Mouse (Mus musculus): ENCODE measurements at regions not wholly inside any gene's neighbourhood (a gene's known extent, or its start where the extent isn't known, plus 50 kb on each side); places are given as distances from the start of the nearest gene placed in this dataset.

DNA sequence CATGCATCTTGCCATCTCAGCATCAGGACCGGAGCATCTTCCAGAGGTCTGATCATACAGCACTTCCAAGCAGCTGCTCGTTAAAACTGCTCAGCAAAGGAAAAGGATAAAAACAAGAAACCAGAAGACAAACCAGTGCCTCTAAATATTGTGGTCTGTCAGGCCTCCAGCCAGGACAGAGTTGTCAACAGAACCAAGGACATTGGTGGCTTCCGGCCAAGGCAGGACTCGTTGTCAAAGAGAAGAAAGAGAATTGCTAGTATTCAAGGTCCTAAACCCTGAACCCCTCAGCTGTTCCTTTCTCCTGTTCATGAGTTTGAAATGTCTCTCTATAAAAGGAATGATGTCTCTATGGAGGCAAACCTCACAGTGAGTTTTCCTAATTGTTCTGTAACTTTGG lies 155.0 kb downstream of the Sp3 start:
- DNase-seq (ENCODE audit: low spot score): no peak

- DNase-seq (ENCODE audit: low spot score): no peak
Measured at GRCm38 (mm10) chr2:72829139-72829538, 151.1 kb downstream of the Sp3 start.

DNA sequence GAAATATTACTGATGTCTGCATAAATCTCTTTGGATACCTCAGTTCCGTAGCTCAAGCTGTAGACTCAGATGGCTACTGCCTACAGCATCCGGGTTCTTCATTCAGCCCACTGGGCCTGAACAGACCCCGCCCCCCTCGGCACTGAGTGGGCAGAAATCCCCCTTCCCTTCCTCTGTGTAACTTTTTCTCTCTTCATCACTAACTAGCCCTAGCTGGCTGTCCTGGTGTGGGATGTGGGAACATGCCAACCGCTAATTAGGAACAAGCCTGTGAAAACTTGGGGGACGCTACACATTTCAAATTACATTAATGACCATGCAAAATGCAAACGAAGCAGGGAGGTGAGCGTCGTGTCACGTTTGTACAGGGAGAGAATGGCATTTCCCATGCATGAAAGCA lies 147.5 kb downstream of the Sp3 start:
- no peak for DNase-seq (ENCODE audit: low spot score)

DNA sequence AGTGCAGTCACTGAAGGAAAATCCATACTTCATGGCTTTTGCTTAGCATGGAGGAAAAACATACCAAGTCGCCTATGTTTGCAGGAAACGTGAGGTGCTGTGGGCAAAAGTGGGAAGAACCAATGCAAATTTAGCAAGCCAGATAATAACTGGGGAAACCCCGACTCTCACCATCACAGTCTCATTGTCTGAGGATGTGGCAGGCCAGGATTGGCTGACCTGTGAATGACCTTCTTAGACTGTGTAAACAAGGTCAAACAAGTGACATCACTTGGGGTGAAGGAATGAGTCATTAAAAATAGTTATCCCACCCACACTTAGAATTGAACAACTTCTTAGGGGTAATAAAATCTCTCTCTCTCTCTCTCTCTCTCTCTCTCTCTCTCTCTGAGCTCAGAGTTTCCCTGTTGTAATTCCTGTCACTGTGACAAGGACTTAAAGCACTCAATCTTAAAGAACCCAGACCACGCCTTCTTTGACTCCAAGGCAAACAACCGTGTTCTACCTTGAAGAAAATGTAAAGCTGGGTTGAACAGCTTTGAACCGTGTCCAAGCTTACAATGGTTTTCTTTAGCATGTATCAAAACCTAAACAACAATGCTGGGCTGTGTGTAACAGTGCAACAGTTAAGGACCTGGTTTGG lies 142.0 kb downstream of the Sp3 start:
- DNase-seq (ENCODE audit: low spot score): peak; percentile 81

- no peak for DNase-seq (ENCODE audit: low spot score)
Measured at GRCm38 (mm10) chr2:72839673-72840072, 140.6 kb downstream of the Sp3 start.

DNA sequence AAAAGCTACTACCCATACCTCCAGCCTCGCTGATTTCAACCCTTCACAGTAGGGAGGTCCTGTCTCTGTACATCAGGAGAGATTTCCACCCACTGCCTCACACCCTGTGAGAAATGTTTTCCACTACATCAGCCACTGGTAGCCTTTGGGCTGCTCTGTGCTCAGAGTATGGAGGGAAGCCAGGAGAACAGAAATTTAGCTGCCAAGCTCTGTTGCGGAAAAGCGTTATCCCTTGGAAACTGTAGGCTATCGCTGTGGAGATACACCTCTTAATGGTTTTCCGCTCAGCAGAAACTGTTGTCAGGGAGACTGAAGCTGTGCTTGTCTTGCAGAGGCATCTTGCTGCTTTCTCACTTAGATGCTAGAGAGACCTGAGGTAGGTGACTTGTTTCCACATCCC lies 138.9 kb downstream of the Sp3 start:
- DNase-seq (ENCODE audit: low spot score): no peak

GRCm38 (mm10) chr2:72843610-72844009 lies 136.6 kb downstream of the Sp3 start:
- DNase-seq (ENCODE audit: low spot score): no peak

- DNase-seq (ENCODE audit: low spot score): no peak
Measured at GRCm38 (mm10) chr2:72849441-72850192, 130.6 kb downstream of the Sp3 start.

- DNase-seq (ENCODE audit: low spot score): no peak
Measured at GRCm38 (mm10) chr2:72852509-72852908, 127.7 kb downstream of the Sp3 start.

DNA sequence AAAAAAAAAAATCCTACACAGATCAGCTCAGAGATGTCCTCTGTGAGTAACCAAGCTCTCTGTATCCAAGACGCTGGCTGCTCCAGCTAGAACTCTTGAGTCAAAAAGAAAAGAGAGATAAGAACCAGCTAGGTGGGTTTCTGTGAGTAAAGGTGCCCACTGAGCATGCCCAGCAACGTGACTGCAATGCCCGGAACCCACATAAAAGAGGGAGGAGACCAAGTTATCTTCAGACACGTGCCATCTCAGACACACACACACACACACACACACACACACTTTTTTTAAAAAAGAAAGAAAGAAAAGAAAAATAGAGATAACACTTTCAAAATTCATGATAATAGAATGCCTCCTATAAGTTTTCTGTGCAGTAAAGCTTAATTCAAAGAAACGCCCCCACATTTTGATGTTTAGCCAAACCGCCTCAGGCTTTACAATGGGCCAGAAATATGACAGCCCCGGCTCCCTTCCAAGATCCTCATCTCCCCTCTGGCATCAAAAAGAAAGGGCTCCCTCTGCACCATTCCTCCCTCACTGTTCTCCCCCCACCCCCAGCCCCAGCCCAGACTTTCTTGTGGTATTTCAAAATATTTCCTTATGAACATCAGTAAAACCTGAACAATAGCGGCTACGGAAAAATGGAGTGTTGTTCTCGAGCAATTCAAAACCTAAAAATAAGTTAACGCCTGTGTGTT lies 124.8 kb downstream of the Sp3 start:
- peak; percentile 73 for DNase-seq (ENCODE audit: low spot score)

- peak; percentile 61 for DNase-seq (ENCODE audit: low spot score)
Measured at GRCm38 (mm10) chr2:72855971-72856755, 124.1 kb downstream of the Sp3 start.

- DNase-seq (ENCODE audit: low spot score): peak; percentile 17
Measured at GRCm38 (mm10) chr2:72857377-72857776, 122.9 kb downstream of the Sp3 start.

DNA sequence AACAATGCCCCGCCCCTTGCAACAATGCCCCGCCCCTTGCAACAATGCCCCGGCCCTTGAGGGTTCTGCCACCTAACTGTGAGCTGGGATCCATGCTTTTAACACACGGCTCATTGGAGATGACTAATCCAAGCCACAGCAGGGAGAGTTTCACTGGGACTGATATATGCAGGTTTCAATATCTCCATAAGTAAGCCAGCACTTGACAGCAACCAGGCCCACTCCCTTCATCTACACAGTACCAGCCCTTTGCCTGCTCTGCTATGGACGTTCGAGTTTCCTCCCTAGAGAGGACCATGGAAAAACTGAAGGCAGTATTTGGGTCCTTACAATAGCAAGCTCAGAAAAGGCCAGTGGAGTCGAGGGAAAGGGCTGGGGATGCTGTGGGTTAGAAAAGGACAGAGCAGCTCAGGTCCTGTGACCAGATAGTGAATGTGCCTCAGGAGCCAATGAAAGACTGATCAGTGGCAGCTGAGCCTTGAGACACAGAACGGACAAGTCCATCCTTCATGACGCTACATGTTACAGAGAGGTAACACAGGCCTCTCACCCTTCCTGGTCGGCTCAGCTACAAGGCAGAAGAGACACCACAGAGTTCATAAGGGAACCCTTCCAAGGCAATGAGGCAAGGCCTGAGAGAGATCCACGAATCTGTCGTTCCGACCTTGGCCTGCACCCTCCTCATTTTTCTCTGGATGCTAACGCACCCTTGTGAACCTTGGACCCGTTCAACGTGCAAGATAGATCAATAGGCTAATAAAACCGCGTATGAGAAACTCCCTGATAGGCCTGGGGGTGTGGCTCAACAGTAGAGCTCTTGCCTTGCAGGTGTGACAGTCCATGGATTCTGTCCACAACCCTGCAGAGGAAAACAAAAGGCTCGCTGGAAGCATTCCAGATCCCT lies 114.5 kb downstream of the Sp3 start:
- no peak for DNase-seq (ENCODE audit: low spot score)

GRCm38 (mm10) chr2:72866366-72866688 lies 113.9 kb downstream of the Sp3 start:
- no peak for DNase-seq (ENCODE audit: low spot score)

- no peak for DNase-seq (ENCODE audit: low spot score)
Measured at GRCm38 (mm10) chr2:72868173-72868572, 112.1 kb downstream of the Sp3 start.

- no peak for DNase-seq (ENCODE audit: low spot score)
Measured at GRCm38 (mm10) chr2:72871836-72872235, 108.4 kb downstream of the Sp3 start.

GRCm38 (mm10) chr2:72873948-72874347 lies 106.3 kb downstream of the Sp3 start:
- DNase-seq (ENCODE audit: low spot score): peak; percentile 22

- DNase-seq (ENCODE audit: low spot score): peak; percentile 63
Measured at GRCm38 (mm10) chr2:72874533-72874932, 105.7 kb downstream of the Sp3 start.

- DNase-seq (ENCODE audit: low spot score): no peak
Measured at GRCm38 (mm10) chr2:72875677-72876076, 104.6 kb downstream of the Sp3 start.

DNA sequence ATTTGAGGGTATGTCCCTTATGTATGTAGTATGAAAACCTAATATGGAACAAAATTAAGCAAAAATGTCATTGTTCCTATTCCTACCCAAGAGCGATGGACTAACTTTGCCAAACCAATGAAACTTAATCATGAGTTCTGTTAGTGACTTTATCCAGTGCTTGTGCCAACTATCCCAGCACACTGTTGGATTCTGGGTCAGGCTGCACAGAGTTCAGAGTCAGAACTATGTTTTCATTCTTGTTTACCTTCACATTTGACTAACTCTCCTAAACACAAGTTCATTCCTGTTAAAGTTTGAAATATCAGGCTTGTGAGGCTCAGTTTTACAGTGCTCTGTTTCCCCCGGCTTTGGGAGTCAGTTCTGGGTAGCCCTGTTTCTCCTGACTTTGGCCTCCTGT lies 100.2 kb downstream of the Sp3 start:
- no peak for DNase-seq (ENCODE audit: low spot score)

GRCm38 (mm10) chr2:72881554-72881953 lies 98.7 kb downstream of the Sp3 start:
- no peak for DNase-seq (ENCODE audit: low spot score)
